Mouse (Mus musculus): ENCODE measurements around the gene Nek6.

Nek6 gene

GRCm38 (mm10) chr2:38511487-38512307, at the start of gene Nek6:
Gene Nek6 (plus strand): TSS chr2:38511643.
- no peak for DNase-seq (ENCODE audit: low read depth, low spot score)

- no peak for DNase-seq (ENCODE audit: low read depth, low spot score)
Observed at GRCm38 (mm10) chr2:38462323-38462722, 49.1 kb upstream of the Nek6 start.

GRCm38 (mm10) chr2:38468845-38469244, 42.6 kb upstream of the Nek6 start:
- no peak for DNase-seq (ENCODE audit: low read depth, low spot score)

GRCm38 (mm10) chr2:38471745-38472144, 39.7 kb upstream of the Nek6 start:
- DNase-seq (ENCODE audit: low read depth, low spot score), result no peak

GRCm38 (mm10) chr2:38472829-38473228, 38.6 kb upstream of the Nek6 start:
- DNase-seq (ENCODE audit: low read depth, low spot score), result no peak

- DNase-seq (ENCODE audit: low read depth, low spot score), result no peak
Observed at GRCm38 (mm10) chr2:38476871-38477496, 34.5 kb upstream of the Nek6 start.

GRCm38 (mm10) chr2:38477497-38477873, 34.0 kb upstream of the Nek6 start:
- no peak for DNase-seq (ENCODE audit: low read depth, low spot score)

GRCm38 (mm10) chr2:38478683-38479082, 32.8 kb upstream of the Nek6 start:
- DNase-seq (ENCODE audit: low read depth, low spot score), result no peak

GRCm38 (mm10) chr2:38479541-38479940, 31.9 kb upstream of the Nek6 start:
- DNase-seq (ENCODE audit: low read depth, low spot score), result no peak

- no peak for DNase-seq (ENCODE audit: low read depth, low spot score)
Observed at GRCm38 (mm10) chr2:38481166-38481778, 30.2 kb upstream of the Nek6 start.

- no peak for DNase-seq (ENCODE audit: low read depth, low spot score)
Observed at GRCm38 (mm10) chr2:38482122-38482521, 29.3 kb upstream of the Nek6 start.

- no peak for DNase-seq (ENCODE audit: low read depth, low spot score)
Observed at GRCm38 (mm10) chr2:38483058-38483704, 28.3 kb upstream of the Nek6 start.

- DNase-seq (ENCODE audit: low read depth, low spot score), result no peak
Observed at GRCm38 (mm10) chr2:38484556-38484955, 26.9 kb upstream of the Nek6 start.

GRCm38 (mm10) chr2:38485409-38485808, 26.0 kb upstream of the Nek6 start:
- DNase-seq (ENCODE audit: low read depth, low spot score), result no peak

- no peak for DNase-seq (ENCODE audit: low read depth, low spot score)
Observed at GRCm38 (mm10) chr2:38485957-38486931, 25.2 kb upstream of the Nek6 start.

GRCm38 (mm10) chr2:38497594-38497993, 13.8 kb upstream of the Nek6 start:
- DNase-seq (ENCODE audit: low read depth, low spot score), result no peak

GRCm38 (mm10) chr2:38501606-38502005, 9.8 kb upstream of the Nek6 start:
- no peak for DNase-seq (ENCODE audit: low read depth, low spot score)

- DNase-seq (ENCODE audit: low read depth, low spot score), result no peak
Observed at GRCm38 (mm10) chr2:38502123-38502522, 9.3 kb upstream of the Nek6 start.

GRCm38 (mm10) chr2:38502747-38503146, 8.7 kb upstream of the Nek6 start:
- no peak for DNase-seq (ENCODE audit: low read depth, low spot score)

- DNase-seq (ENCODE audit: low read depth, low spot score), result no peak
Observed at GRCm38 (mm10) chr2:38504311-38504710, 7.1 kb upstream of the Nek6 start.

- no peak for DNase-seq (ENCODE audit: low read depth, low spot score)
Observed at GRCm38 (mm10) chr2:38507181-38507580, 4.3 kb upstream of the Nek6 start.
